Mouse (Mus musculus) neural tube, embryonic 11.5 days (tissue): ENCODE measurements around the gene Pakap. TPM values are rescaled to one million over a fixed set of nuclear protein-coding genes. Genes with fewer than 3 reads are reported as not detected.

Source experiments
- ATAC-seq: fragments of 200-750 bp; cut with Nextera tagmentation; 2 replicates; pipeline ENCODE4 v1.8.0; 2017; ENCODE audit warnings: moderate number of reproducible peaks, mild to moderate bottlenecking, moderate TSS enrichment, moderate library complexity; ENCODE audit not compliant: insufficient read depth, low FRiP score, low TSS enrichment
- DNase-seq: peaks from one replicate; pipeline ENCODE4 v3.0.0-alpha.2; 2015; ENCODE audit warnings: low spot score
- H3K27ac ChIP-seq: fragments of 300-500 bp; sonication (generic); 2 replicates; pipeline ENCODE4 v1.5.1; 2014; ENCODE audit warnings: low read depth, mild to moderate bottlenecking, low read length
- H3K27me3 ChIP-seq: fragments of 300-500 bp; sonication (generic); 2 replicates; pipeline ENCODE4 v1.6.1; 2014; ENCODE audit warnings: mild to moderate bottlenecking, low read length, mixed read lengths; ENCODE audit not compliant: control insufficient read depth, insufficient read depth
- H3K36me3 ChIP-seq: fragments of 300-500 bp; sonication (generic); 2 replicates; pipeline ENCODE4 v1.6.1; 2014; ENCODE audit warnings: mild to moderate bottlenecking, low read length, moderate library complexity, mixed read lengths; ENCODE audit not compliant: control insufficient read depth, insufficient read depth
- H3K4me1 ChIP-seq: fragments of 300-500 bp; sonication (generic); 2 replicates; pipeline ENCODE4 v1.6.1; 2014; ENCODE audit warnings: low read length, mixed read lengths; ENCODE audit not compliant: control insufficient read depth, insufficient read depth
- H3K4me2 ChIP-seq: fragments of 300-500 bp; sonication (generic); 2 replicates; pipeline ENCODE4 v1.6.1; 2014; ENCODE audit warnings: low read depth, mild to moderate bottlenecking, moderate library complexity
- H3K4me3 ChIP-seq: fragments of 300-500 bp; sonication (generic); 2 replicates; pipeline ENCODE4 v1.5.1; 2014; ENCODE audit warnings: low read depth, low read length
- H3K9ac ChIP-seq: fragments of 300-500 bp; sonication (generic); 2 replicates; pipeline ENCODE4 v1.6.1; 2014; ENCODE audit warnings: mild to moderate bottlenecking, low read length
- H3K9me3 ChIP-seq: fragments of 300-500 bp; sonication (generic); 2 replicates; pipeline ENCODE4 v1.6.1; 2016; ENCODE audit warnings: low read length; ENCODE audit not compliant: control insufficient read depth
- WGBS: fragments of 180-500 bp; shearing (Covaris S2); extraction: QIAGEN DNeasy Blood & Tissue Kit; methylation state at CpG from one replicate; pipeline ENCODE4 v1.1.7; 2014; 5-methylcytosine and 5-hydroxymethylcytosine counted together
- polyA plus RNA-seq: library from polyadenylated mRNA; unstranded; fragments of >200 nt; fragmentation: Nextera tagmentation; extraction: Ambion mirVana; gene quantifications from 2 replicates; pipeline ENCODE4 v1.2.1, GENCODE M21; 2014

Pakap gene
- polyA plus RNA-seq, 1 experiment from 2014 or later = 20.8 TPM

- Histone ChIP-seq H3K27me3 (no peaks in the 10 kb centered on the region), H3K9ac (no peak overlapping the region), H3K36me3 (no peaks in the 10 kb centered on the region), H3K4me3 (no peak overlapping the region), H3K4me2 (no peak overlapping the region), H3K9me3 (no peaks in the 10 kb centered on the region), H3K4me1 (0 out of 2 replicates have a peak, but pooled peaks cover 2% of the 10 kb centered on the region), H3K27ac (no peak overlapping the region)
- 86% methylated on average over 3 of the region's 3 CpGs for WGBS
- ATAC-seq (no peak), DNase-seq (no peak)
Measured at GRCm38 (mm10) chr4:57606258-57606657, 38.3 kb downstream of the Pakap start.

DNA sequence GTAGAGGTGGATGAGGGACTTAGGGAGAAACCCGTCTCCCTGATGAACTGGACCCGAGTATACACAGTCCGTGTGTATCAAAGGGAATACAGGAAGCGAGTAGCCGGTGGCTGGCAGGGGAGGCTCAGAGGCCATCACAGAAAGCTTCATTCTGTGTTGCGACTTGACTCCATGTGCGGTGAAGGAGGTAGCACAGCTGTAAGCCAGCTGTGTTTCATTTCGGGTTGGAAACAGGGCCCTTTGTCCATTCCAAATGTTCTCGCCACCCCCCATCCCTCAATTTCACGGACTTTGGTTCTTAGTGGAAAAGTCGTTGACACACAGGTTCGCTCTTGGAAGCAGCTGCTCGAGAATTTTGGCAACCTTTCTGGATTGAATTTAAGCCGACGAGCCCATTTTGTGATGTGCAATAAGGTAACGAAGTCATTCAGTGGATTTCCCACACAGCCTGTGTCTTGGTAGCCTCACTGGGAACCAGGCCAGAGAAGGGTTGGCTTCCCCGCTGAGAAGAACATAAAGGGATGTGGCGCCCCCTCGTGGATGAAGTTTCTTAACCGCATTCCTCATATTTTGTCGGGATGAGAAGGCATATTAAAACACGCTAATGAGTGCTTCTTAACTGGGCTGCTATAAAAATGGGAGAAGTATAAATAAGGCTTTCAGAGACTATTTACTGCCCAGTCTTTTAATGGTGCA, 39.4 kb downstream of the Pakap start:
- no peaks in the 10 kb centered on the region for H3K9me3 ChIP-seq
- H3K4me3 ChIP-seq = no peak overlapping the region
- peak; percentile 86 for DNase-seq
- 42% methylated on average over 22 of the region's 22 CpGs for WGBS
- 0 out of 2 replicates have a peak, but pooled peaks cover 2% of the 10 kb centered on the region for H3K4me1 ChIP-seq
- no peak overlapping the region for H3K9ac ChIP-seq
- no peaks in the 10 kb centered on the region for H3K27me3 ChIP-seq
- no peaks in the 10 kb centered on the region for H3K36me3 ChIP-seq
- no peak overlapping the region for H3K27ac ChIP-seq
- no peak for ATAC-seq
- no peak overlapping the region for H3K4me2 ChIP-seq

DNA sequence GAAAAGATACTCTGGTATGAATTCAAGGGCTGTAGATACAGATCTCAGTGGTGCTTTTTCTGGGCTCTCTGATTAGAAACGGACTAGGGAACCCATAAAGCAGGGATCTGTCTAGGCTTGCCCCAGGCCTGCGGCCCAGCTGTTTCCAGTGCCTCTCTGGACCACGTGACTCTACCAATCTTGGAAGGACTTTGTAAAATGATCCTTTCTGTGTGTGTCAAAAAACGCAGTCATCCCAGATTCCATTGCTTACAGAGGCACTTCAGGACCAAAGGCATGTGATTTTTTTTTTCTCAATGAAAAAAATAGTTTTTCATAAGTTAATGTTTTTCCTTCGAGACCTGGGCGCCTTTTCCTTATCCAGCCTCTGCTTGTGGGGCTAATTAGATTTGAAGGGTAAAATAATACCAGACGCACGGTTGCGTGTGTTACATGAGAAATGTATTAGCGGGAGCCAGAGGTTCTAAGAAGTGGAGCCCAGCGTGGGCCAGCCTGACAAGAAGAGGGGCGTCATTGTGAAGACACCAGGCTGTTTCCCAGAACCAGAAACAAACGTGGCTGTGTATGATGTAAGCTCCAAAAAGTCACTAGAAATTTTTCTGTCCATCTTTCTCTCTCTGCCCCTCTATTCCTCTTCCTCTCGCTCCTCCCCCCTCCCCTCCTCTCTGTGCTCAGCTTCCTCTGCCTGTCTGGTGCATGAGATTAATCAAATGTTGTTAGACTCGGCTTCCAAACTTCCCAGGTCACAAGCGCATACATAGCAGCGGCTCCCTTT, 43.5 kb downstream of the Pakap start:
- DNase-seq (peak; percentile 49), ATAC-seq (no peak)
- no peak overlapping the region for H3K27ac ChIP-seq
- H3K4me3 ChIP-seq = no peak overlapping the region
- no peaks in the 10 kb centered on the region for H3K36me3 ChIP-seq
- H3K9me3 ChIP-seq = no peaks in the 10 kb centered on the region
- 0 out of 2 replicates have a peak, but pooled peaks cover 2% of the 10 kb centered on the region for H3K4me1 ChIP-seq
- no peaks in the 10 kb centered on the region for H3K27me3 ChIP-seq
- WGBS = 57% methylated on average over 17 of the region's 17 CpGs
- no peak overlapping the region for H3K9ac ChIP-seq
- H3K4me2 ChIP-seq = no peak overlapping the region

- Histone ChIP-seq H3K4me3 (no peak overlapping the region), H3K27ac (no peak overlapping the region), H3K4me2 (no peak overlapping the region), H3K4me1 (0 out of 2 replicates have a peak, but pooled peaks cover 2% of the 10 kb centered on the region), H3K9me3 (no peaks in the 10 kb centered on the region), H3K27me3 (no peaks in the 10 kb centered on the region), H3K9ac (no peak overlapping the region), H3K36me3 (no peaks in the 10 kb centered on the region)
- ATAC-seq (no peak), DNase-seq (no peak)
- WGBS = 93% methylated on average over 5 of the region's 5 CpGs
Measured at GRCm38 (mm10) chr4:57612716-57613115, 44.7 kb downstream of the Pakap start.

DNA sequence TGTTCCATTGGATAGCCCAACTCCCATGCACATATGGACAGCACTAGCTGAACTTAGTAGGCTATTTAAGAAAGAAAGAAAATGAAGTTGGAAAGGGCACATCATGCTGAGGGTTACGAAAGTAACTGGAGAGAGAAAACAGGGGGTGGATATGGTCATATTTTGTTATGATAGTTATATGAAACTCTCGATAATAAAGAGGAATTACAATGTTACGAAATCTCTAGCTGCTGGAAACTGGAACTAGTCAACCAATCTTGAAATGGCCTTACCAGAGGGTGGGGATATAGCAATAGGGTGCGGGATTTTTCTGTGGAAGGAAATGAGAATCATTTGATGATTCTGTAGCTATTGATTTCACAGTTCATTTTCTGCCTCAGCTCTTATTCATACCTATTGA, 46.7 kb downstream of the Pakap start:
- no peak overlapping the region for H3K27ac ChIP-seq
- 90% methylated on average over 4 of the region's 4 CpGs for WGBS
- H3K9me3 ChIP-seq = no peaks in the 10 kb centered on the region
- DNase-seq (no peak), ATAC-seq (no peak)
- H3K4me2 ChIP-seq = no peak overlapping the region
- H3K36me3 ChIP-seq = no peaks in the 10 kb centered on the region
- no peak overlapping the region for H3K4me3 ChIP-seq
- H3K27me3 ChIP-seq = no peaks in the 10 kb centered on the region
- no peak overlapping the region for H3K9ac ChIP-seq
- H3K4me1 ChIP-seq = 0 out of 2 replicates have a peak, but pooled peaks cover 2% of the 10 kb centered on the region

GRCm38 (mm10) chr4:57618743-57619142, 50.8 kb downstream of the Pakap start:
- no peaks in the 10 kb centered on the region for H3K9me3 ChIP-seq
- H3K9ac ChIP-seq = no peak overlapping the region
- no peaks in the 10 kb centered on the region for H3K27me3 ChIP-seq
- H3K36me3 ChIP-seq = no peaks in the 10 kb centered on the region
- no peak for DNase-seq
- no peak overlapping the region for H3K4me2 ChIP-seq
- H3K4me1 ChIP-seq = no peaks in the 10 kb centered on the region
- 90% methylated on average over 6 of the region's 6 CpGs for WGBS
- no peak overlapping the region for H3K4me3 ChIP-seq
- H3K27ac ChIP-seq = no peak overlapping the region
- ATAC-seq = no peak

- H3K27me3 ChIP-seq = no peaks in the 10 kb centered on the region
- H3K4me3 ChIP-seq = no peak overlapping the region
- no peak overlapping the region for H3K9ac ChIP-seq
- H3K27ac ChIP-seq = no peak overlapping the region
- 85% methylated on average over 7 of the region's 7 CpGs for WGBS
- no peak overlapping the region for H3K4me2 ChIP-seq
- H3K36me3 ChIP-seq = no peaks in the 10 kb centered on the region
- no peaks in the 10 kb centered on the region for H3K4me1 ChIP-seq
- DNase-seq (no peak), ATAC-seq (no peak)
- H3K9me3 ChIP-seq = no peaks in the 10 kb centered on the region
Measured at GRCm38 (mm10) chr4:57622816-57623215, 54.8 kb downstream of the Pakap start.

DNA sequence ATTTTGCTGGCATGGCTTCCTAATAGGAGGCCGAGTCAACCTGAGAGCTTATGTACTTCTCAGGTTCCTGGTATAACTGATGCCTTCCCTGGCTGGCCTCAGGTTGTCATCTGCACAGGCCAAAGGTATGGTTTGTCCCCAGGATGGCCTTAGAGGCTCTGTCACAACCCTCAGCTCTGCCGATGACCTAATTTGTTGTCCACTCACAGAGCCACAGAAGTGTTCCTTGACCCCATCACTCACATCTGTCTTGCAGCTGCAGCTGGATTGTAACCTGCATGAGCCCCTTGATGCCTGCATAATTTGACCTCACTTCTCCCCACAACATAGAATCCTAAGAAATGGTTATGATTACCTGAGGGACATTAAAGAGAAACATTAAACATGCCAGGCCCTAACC, 56.8 kb downstream of the Pakap start:
- Histone ChIP-seq H3K4me3 (no peak overlapping the region), H3K9ac (no peak overlapping the region), H3K4me2 (no peak overlapping the region), H3K27me3 (no peaks in the 10 kb centered on the region), H3K36me3 (no peaks in the 10 kb centered on the region), H3K4me1 (no peaks in the 10 kb centered on the region), H3K9me3 (no peaks in the 10 kb centered on the region), H3K27ac (no peak overlapping the region)
- ATAC-seq (no peak), DNase-seq (no peak)
- WGBS = 91% methylated on average over 2 of the region's 2 CpGs

GRCm38 (mm10) chr4:57625306-57625705, 57.3 kb downstream of the Pakap start:
- no peaks in the 10 kb centered on the region for H3K27me3 ChIP-seq
- no peak for DNase-seq

More at GRCm38 (mm10) chr4:57625306-57625705, 57.3 kb downstream of the Pakap start:
- no peak for ATAC-seq
- H3K4me2 ChIP-seq = no peak overlapping the region
- no peaks in the 10 kb centered on the region for H3K9me3 ChIP-seq
- WGBS = 78% methylated on average over 1 of the region's 1 CpGs
- no peaks in the 10 kb centered on the region for H3K4me1 ChIP-seq
- no peak overlapping the region for H3K27ac ChIP-seq
- H3K36me3 ChIP-seq = no peaks in the 10 kb centered on the region
- no peak overlapping the region for H3K9ac ChIP-seq
- no peak overlapping the region for H3K4me3 ChIP-seq
